Mouse (Mus musculus) thymus, adult 2 months (tissue): ENCODE results near the gene Shh. TPM values are rescaled to one million over a fixed set of nuclear protein-coding genes. Genes with fewer than 3 reads are reported as not detected.

Source experiments
- DNase-seq: peaks from one replicate; pipeline ENCODE4 v3.0.0; 2021
- H3K27ac ChIP-seq: fragments of 200-500 bp; 2 replicates; pipeline ENCODE4 v1.5.1; 2012; ENCODE audit warnings: low read length, control low read depth; ENCODE audit not compliant: control insufficient read depth, insufficient read depth
- H3K27me3 ChIP-seq: fragments of 200-500 bp; 2 replicates; pipeline ENCODE4 v1.6.1; 2012; ENCODE audit warnings: mild to moderate bottlenecking, low read length, moderate library complexity, mixed read lengths; ENCODE audit not compliant: control insufficient read depth, insufficient read depth
- H3K36me3 ChIP-seq: fragments of 200-500 bp; 2 replicates; pipeline ENCODE4 v1.6.1; 2012; ENCODE audit warnings: mild to moderate bottlenecking, low read length, moderate library complexity; ENCODE audit not compliant: control insufficient read depth, insufficient read depth
- H3K4me1 ChIP-seq: fragments of 200-500 bp; replicated peaks from 2 replicates; pipeline ENCODE4 v1.6.1; 2012; ENCODE audit warnings: low read length; ENCODE audit not compliant: control insufficient read depth, insufficient read depth
- H3K4me3 ChIP-seq: fragments of 200-500 bp; 2 replicates; pipeline ENCODE4 v1.5.1; 2012; ENCODE audit warnings: mild to moderate bottlenecking, low read length, control low read depth, moderate library complexity; ENCODE audit not compliant: control insufficient read depth, insufficient read depth
- CTCF ChIP-seq: fragments of 200-500 bp; IDR thresholded peaks from 2 replicates; pipeline ENCODE4 v1.5.1; 2012; ENCODE audit warnings: mild to moderate bottlenecking, control low read depth, low read length, moderate library complexity, borderline replicate concordance; ENCODE audit not compliant: control insufficient read depth, poor library complexity, insufficient read depth; ENCODE audit errors: extremely low read depth
- POLR2A ChIP-seq: fragments of 200-500 bp; IDR thresholded peaks from 2 replicates; pipeline ENCODE4 v1.6.1; 2012; ENCODE audit warnings: mild to moderate bottlenecking, low read length, control low read depth, moderate library complexity; ENCODE audit not compliant: control insufficient read depth, poor library complexity, insufficient read depth; ENCODE audit errors: extremely low read depth
- WGBS: fragments of 180-500 bp; shearing (Covaris S2); methylation state at CpG from one replicate; pipeline ENCODE4 v1.1.7; 2018; 5-methylcytosine and 5-hydroxymethylcytosine counted together
- polyA plus RNA-seq: library from polyadenylated mRNA; depleted of rRNA; stranded (reverse); fragments of >200 nt; gene quantifications from 2 replicates; pipeline ENCODE4 v1.2.3, GENCODE M21; 2012

Shh gene
- polyA plus RNA-seq, 1 experiment: 0.05 TPM

GRCm38 (mm10) chr5:28481730-28482129, 14.7 kb upstream of the Shh start:
- no peak overlapping the region for H3K4me3 ChIP-seq
- H3K4me1 ChIP-seq: no peaks in the 10 kb centered on the region
- TF ChIP-seq POLR2A (no peak), CTCF (no peak)
- 70% methylated on average over 2 of the region's 2 CpGs for WGBS
- no peak for DNase-seq
- H3K36me3 ChIP-seq: no peaks in the 10 kb centered on the region
- no peaks in the 10 kb centered on the region for H3K27me3 ChIP-seq
- no peak overlapping the region for H3K27ac ChIP-seq

- no peak overlapping the region for H3K4me3 ChIP-seq
- no peaks in the 10 kb centered on the region for H3K27me3 ChIP-seq
- no peak for TF ChIP-seq CTCF
- no peak for TF ChIP-seq POLR2A
- H3K36me3 ChIP-seq: no peaks in the 10 kb centered on the region
- no peak overlapping the region for H3K27ac ChIP-seq
- no peaks in the 10 kb centered on the region for H3K4me1 ChIP-seq
- WGBS: 60% methylated on average over 10 of the region's 10 CpGs
- no peak for DNase-seq
These were observed 9.6 kb upstream of the Shh start for GRCm38 (mm10) chr5:28476389-28477379.

GRCm38 (mm10) chr5:28473556-28473955, 6.5 kb upstream of the Shh start:
- Histone ChIP-seq H3K27me3 (no peaks in the 10 kb centered on the region), H3K4me1 (no peaks in the 10 kb centered on the region), H3K27ac (no peak overlapping the region), H3K36me3 (no peaks in the 10 kb centered on the region), H3K4me3 (no peak overlapping the region)
- TF ChIP-seq POLR2A (no peak), CTCF (no peak)
- WGBS: 82% methylated on average over 5 of the region's 5 CpGs
- DNase-seq: no peak

GRCm38 (mm10) chr5:28469525-28470202, 2.6 kb upstream of the Shh start:
- H3K27ac ChIP-seq: no peak overlapping the region
- H3K4me1 ChIP-seq: no peaks in the 10 kb centered on the region
- no peak for DNase-seq
- TF ChIP-seq CTCF (no peak), POLR2A (no peak)
- no peaks in the 10 kb centered on the region; the same call in 1 of the 2 replicates for H3K27me3 ChIP-seq
- H3K4me3 ChIP-seq: no peak overlapping the region
- H3K36me3 ChIP-seq: no peaks in the 10 kb centered on the region
- WGBS: 11% methylated on average over 9 of the region's 9 CpGs

- no peak for DNase-seq
- Histone ChIP-seq H3K27ac (no peak overlapping the region), H3K36me3 (no peaks in the 10 kb centered on the region), H3K4me3 (no peak overlapping the region), H3K4me1 (no peaks in the 10 kb centered on the region), H3K27me3 (peaks cover 4% of the 10 kb centered on the region; the same call in 1 of the 2 replicates)
- 2% methylated on average over 15 of the region's 15 CpGs for WGBS
- TF ChIP-seq POLR2A: no peak
- no peak for TF ChIP-seq CTCF
These were observed 705 bp downstream of the Shh start for GRCm38 (mm10) chr5:28466351-28466750.

GRCm38 (mm10) chr5:28465526-28465925, 1.5 kb downstream of the Shh start:
- WGBS: 9% methylated on average over 18 of the region's 18 CpGs
- H3K4me3 ChIP-seq: no peak overlapping the region
- no peak overlapping the region for H3K27ac ChIP-seq
- TF ChIP-seq POLR2A: no peak
- TF ChIP-seq CTCF: no peak
- H3K36me3 ChIP-seq: no peaks in the 10 kb centered on the region
- H3K4me1 ChIP-seq: no peaks in the 10 kb centered on the region
- peaks cover 4% of the 10 kb centered on the region; the same call in 1 of the 2 replicates for H3K27me3 ChIP-seq
- DNase-seq: no peak
